Mouse (Mus musculus): Measurements from ENCODE around the gene Pald1. TPM values are rescaled to one million over a fixed set of nuclear protein-coding genes. Genes with fewer than 3 reads are reported as not detected.

The Pald1 gene
- polyA plus RNA-seq, 1 experiment from 2014 or later = 36.0 TPM

DNA sequence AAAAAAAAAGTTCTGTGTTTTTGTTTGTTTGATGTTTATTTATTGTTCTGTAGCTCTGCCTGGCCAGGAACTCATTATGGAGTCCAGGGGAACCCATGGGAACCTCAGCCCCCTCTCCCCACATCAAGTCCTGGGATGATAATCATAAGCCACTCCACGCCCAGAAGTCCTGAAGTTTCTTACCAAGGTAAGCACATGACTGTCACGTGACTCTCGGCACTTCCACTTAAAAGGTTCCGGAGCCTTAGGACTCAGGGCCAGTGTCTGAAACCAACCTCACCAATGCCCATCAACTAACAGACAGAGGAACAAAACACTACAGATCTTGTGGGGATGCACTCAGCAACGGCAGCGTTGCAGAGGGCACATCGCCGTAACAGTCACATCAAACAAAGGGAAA, 23.9 kb downstream of the Pald1 start:
- Histone ChIP-seq H3K9me3 (peaks cover 7% of the 10 kb centered on the region; the same call in 1 of the 2 replicates), H3K4me1 (peaks cover 20% of the 10 kb centered on the region), H3K36me3 (replicated peaks) (peaks cover 28% of the 10 kb centered on the region), H3K27ac (no peak overlapping the region), H3K4me3 (no peak overlapping the region), H3K27me3 (ENCODE audit: poor library complexity, severe bottlenecking) (no peaks in the 10 kb centered on the region)
- WGBS = 79% methylated on average over 8 of the region's 8 CpGs
- no peak for DNase-seq (ENCODE audit: extremely low spot score, low spot score)

DNA sequence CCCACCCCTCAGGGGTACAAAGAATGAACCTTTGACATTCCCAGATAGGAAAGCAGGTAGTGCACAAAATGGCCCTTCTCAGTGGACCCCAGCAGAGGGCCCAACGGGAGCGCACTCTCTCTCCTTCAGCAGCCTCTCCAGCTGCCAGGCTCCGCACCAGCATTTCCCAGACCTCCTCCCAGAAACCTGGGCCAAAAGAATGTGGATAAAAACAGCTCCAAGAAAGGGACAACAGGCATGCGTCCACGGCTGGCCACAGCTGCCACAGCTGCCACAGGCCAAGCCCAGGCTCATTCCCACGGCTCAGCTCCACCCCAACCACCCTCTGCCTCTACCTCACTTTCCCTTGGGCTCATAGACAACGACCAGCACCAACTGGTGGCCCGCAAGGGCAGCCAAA, 25.7 kb downstream of the Pald1 start:
- H3K36me3 ChIP-seq (replicated peaks) = peaks cover 39% of the 10 kb centered on the region
- H3K9me3 ChIP-seq = peaks cover 7% of the 10 kb centered on the region; the same call in 1 of the 2 replicates
- no peaks in the 10 kb centered on the region for H3K27me3 ChIP-seq (ENCODE audit: poor library complexity, severe bottlenecking)
- peaks cover 14% of the 10 kb centered on the region for H3K4me1 ChIP-seq
- peak overlapping the region; percentile 61 for H3K27ac ChIP-seq
- no peak for DNase-seq (ENCODE audit: extremely low spot score, low spot score)
- no peak overlapping the region for H3K4me3 ChIP-seq
- WGBS = 79% methylated on average over 8 of the region's 8 CpGs

DNA sequence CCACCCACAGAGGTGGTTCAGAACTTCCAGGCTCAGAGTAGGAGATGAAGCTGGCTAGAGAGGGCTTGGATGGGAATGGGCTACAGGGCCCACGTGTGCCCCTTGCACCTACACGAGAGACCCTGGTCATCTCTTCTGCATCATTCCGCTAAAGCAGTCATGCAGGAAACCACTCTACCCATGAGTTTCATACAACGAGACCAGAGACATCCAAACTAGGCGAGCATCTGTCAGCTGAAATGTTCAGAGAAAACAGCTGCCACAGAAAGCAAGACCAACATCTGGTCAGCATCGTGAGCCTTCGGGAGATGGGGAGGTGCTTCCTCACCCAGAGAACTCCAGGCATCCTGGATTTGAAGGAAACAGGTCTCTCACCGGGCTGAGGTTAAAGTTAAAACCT, 26.8 kb downstream of the Pald1 start:
- H3K9me3 ChIP-seq = peaks cover 7% of the 10 kb centered on the region; the same call in 1 of the 2 replicates
- H3K4me1 ChIP-seq = peaks cover 13% of the 10 kb centered on the region
- H3K36me3 ChIP-seq (replicated peaks) = peaks cover 50% of the 10 kb centered on the region
- H3K27me3 ChIP-seq (ENCODE audit: poor library complexity, severe bottlenecking) = no peaks in the 10 kb centered on the region
- H3K27ac ChIP-seq = no peak overlapping the region
- no peak overlapping the region for H3K4me3 ChIP-seq
- no peak for DNase-seq (ENCODE audit: extremely low spot score, low spot score)
- 94% methylated on average over 8 of the region's 8 CpGs for WGBS

DNA sequence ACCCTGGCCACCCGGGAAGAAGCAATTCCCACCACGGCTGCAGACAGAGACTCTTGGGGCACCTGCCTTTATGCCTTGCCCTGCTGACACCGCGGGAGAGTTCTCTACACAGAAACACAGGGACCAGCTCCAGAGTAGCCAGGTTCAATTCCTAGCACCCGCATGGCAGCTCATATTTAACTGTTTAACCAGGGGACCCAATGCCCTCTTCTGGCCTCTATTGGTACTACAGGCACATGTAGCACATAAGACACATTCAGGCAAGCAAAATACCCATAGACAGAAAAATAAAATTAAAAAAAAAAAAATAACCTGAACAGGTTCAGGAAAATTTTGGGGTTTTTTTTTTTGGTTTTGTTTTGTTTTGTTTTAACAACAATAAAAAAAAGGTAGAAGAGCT, 27.2 kb downstream of the Pald1 start:
- Histone ChIP-seq H3K27me3 (ENCODE audit: poor library complexity, severe bottlenecking) (no peaks in the 10 kb centered on the region), H3K36me3 (replicated peaks) (peaks cover 55% of the 10 kb centered on the region), H3K27ac (no peak overlapping the region), H3K4me3 (no peak overlapping the region), H3K4me1 (peaks cover 13% of the 10 kb centered on the region), H3K9me3 (peaks cover 6% of the 10 kb centered on the region; the same call in 1 of the 2 replicates)
- no peak for DNase-seq (ENCODE audit: extremely low spot score, low spot score)
- WGBS = 95% methylated on average over 5 of the region's 5 CpGs

DNA sequence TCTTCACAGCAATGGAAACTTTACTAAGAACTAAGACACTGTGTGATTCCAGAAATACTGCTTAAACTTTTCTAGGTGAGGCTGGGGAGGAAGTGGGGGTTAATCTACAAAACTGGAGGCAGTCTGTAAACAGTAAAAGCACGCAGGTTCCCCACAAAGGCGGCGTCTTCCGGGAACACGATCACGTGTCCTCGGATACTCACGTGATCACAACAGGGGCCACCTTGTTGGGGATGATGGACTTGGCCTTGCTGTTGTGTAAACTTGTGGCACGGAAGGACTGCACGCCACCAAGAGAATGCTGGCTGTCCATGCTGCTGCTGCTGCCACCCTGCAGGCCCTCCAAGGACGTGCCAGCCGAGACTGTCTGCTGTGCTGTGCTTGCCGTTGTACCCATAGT, 27.7 kb downstream of the Pald1 start:
- Histone ChIP-seq H3K36me3 (replicated peaks) (peaks cover 55% of the 10 kb centered on the region), H3K9me3 (peaks cover 2% of the 10 kb centered on the region; the same call in 1 of the 2 replicates), H3K27me3 (ENCODE audit: poor library complexity, severe bottlenecking) (no peaks in the 10 kb centered on the region), H3K27ac (no peak overlapping the region), H3K4me3 (no peak overlapping the region), H3K4me1 (peaks cover 13% of the 10 kb centered on the region)
- 97% methylated on average over 13 of the region's 13 CpGs for WGBS
- DNase-seq (ENCODE audit: extremely low spot score, low spot score) = no peak

DNA sequence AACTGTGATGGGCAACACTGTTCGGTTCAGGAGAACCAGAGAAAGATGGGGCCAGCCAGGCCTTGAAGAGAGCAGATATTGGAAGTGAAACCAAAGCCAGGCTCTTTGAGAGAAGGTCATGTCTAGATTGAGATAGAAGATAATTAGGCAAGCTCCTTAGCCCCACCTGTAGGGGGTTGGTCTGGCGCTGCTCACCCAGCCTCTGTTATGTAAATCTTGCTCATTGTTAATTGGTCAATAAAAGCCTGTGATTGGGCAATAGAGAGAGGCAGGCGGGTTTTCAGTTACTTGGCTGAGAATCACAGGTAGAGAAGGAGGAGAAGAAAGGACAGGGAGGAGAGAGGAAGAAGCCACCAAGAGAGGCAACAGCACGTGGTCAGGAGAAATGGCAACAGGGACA, 32.1 kb downstream of the Pald1 start:
- H3K27ac ChIP-seq = no peak overlapping the region
- no peak overlapping the region for H3K4me3 ChIP-seq
- 66% methylated on average over 4 of the region's 4 CpGs for WGBS
- peaks cover 12% of the 10 kb centered on the region; the same call in 1 of the 2 replicates for H3K4me1 ChIP-seq
- H3K36me3 ChIP-seq (replicated peaks) = peaks cover 89% of the 10 kb centered on the region
- peaks cover 8% of the 10 kb centered on the region; the same call in 1 of the 2 replicates for H3K9me3 ChIP-seq
- DNase-seq (ENCODE audit: extremely low spot score, low spot score) = no peak
- no peaks in the 10 kb centered on the region for H3K27me3 ChIP-seq (ENCODE audit: poor library complexity, severe bottlenecking)

DNA sequence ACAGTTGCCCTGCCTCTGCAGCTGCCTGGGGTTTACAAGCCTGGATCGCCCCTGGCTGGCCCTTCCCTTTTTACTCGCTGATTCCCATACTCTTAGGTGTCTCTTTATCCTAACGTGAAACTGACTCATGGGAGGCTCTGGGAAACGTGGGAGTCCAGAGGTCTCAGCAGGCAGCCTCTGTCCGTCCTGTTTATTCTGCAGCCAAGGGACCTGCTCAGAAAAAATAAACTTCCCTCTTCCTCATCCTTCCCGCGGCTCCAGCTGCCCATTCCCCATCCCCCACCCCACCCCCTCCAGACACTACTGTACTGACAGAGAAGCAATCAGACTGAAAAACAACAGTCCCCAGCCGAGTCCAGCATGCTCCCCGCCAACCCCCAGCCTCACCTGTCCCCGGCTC, 37.0 kb downstream of the Pald1 start:
- Histone ChIP-seq H3K4me3 (no peak overlapping the region), H3K4me1 (peaks cover 32% of the 10 kb centered on the region), H3K27ac (no peak overlapping the region), H3K36me3 (replicated peaks) (peaks cover 70% of the 10 kb centered on the region), H3K27me3 (ENCODE audit: poor library complexity, severe bottlenecking) (no peaks in the 10 kb centered on the region), H3K9me3 (peaks cover 8% of the 10 kb centered on the region; the same call in 1 of the 2 replicates)
- WGBS = 43% methylated on average over 10 of the region's 10 CpGs
- DNase-seq (ENCODE audit: extremely low spot score, low spot score) = no peak

DNA sequence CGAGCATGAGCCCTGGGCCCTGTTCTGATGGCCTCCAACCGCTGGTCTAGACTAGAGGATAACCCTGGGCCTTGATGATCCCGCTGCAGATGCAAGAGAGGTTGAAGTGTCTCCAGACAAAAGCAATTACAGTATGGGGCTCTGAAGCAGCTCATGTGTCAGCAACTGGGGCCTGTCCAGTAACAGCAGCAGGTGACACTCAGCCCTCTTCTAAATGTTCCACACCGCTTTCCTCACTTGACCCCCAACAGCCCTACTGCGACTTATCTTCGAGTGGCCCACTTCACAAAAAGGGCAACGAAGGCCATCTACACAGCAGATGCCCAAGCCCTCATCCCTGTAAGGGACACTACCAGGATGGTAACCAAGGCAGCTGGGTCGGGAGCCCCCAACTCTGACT, 38.2 kb downstream of the Pald1 start:
- Histone ChIP-seq H3K4me3 (no peak overlapping the region), H3K36me3 (replicated peaks) (peaks cover 60% of the 10 kb centered on the region), H3K27me3 (ENCODE audit: poor library complexity, severe bottlenecking) (no peaks in the 10 kb centered on the region), H3K9me3 (peaks cover 8% of the 10 kb centered on the region; the same call in 1 of the 2 replicates), H3K27ac (no peak overlapping the region), H3K4me1 (peaks cover 35% of the 10 kb centered on the region)
- DNase-seq (ENCODE audit: extremely low spot score, low spot score) = no peak
- WGBS = 83% methylated on average over 8 of the region's 8 CpGs

DNA sequence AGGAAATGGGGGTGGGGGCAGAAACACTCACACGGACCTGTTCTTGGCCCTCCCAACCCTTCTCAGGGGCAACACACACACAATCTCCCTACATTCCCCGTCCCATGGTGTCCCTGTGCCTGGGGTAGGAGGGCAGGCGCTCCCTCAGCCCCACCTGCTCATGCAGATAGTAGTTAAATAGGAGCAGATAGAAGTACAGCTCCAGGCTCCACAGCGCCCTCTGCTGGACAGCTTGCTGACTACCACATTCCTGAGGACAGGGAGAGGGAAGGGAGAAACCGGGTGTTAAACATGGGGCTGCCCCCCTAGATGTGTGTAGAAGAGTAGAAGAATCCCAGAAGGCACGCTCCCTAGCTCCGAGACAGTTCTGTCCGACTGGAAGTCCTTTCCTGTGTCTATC, 39.4 kb downstream of the Pald1 start:
- Histone ChIP-seq H3K27ac (no peak overlapping the region), H3K4me3 (no peak overlapping the region), H3K4me1 (peaks cover 36% of the 10 kb centered on the region), H3K27me3 (ENCODE audit: poor library complexity, severe bottlenecking) (no peaks in the 10 kb centered on the region), H3K36me3 (replicated peaks) (peaks cover 53% of the 10 kb centered on the region), H3K9me3 (no peaks in the 10 kb centered on the region)
- 52% methylated on average over 8 of the region's 8 CpGs for WGBS
- peak; percentile 63 for DNase-seq (ENCODE audit: extremely low spot score, low spot score)

DNA sequence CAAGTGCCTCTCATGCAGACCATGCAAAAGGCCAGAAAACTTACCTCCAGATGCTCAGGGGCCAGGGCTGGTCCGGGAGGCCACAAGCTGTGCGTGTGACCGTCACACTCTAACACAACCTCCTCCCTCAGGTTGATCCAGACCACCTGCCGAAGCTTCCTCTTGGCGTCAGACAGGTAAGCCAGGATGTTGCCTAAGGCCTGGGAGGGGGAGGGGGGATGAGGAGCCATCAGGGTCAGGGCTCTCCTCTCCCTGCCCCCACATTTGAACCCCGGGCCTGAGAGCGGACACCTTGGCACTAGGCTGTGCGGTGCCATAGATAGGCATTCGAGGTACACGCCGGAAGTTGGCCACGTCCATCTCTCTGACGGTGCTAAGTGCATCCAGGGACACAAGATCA, 40.6 kb downstream of the Pald1 start:
- H3K27ac ChIP-seq = no peak overlapping the region
- H3K9me3 ChIP-seq = no peaks in the 10 kb centered on the region
- no peak for DNase-seq (ENCODE audit: extremely low spot score, low spot score)
- no peaks in the 10 kb centered on the region for H3K27me3 ChIP-seq (ENCODE audit: poor library complexity, severe bottlenecking)
- H3K4me3 ChIP-seq = no peak overlapping the region
- H3K4me1 ChIP-seq = peaks cover 36% of the 10 kb centered on the region
- peaks cover 48% of the 10 kb centered on the region for H3K36me3 ChIP-seq (replicated peaks)
- WGBS = 93% methylated on average over 13 of the region's 13 CpGs

DNA sequence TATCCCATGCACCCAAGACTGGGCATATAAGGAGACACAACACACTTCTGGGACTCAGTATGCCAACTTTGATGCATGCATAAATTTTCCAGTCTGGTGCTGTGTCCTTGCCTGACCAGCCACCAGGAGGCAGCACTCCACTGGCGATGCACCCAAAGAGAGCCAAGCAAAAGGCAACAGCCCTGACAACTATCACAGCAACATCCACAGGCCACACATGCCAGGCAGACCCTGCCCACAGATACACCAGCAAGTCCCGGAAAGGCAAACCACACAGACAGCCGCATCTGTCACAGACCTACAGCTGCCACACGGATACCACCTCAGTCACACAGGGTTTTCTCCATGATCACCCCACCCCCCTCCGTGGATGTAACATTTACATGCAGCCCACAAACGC, 41.8 kb downstream of the Pald1 start:
- H3K27ac ChIP-seq = no peak overlapping the region
- peaks cover 39% of the 10 kb centered on the region for H3K36me3 ChIP-seq (replicated peaks)
- 73% methylated on average over 6 of the region's 6 CpGs for WGBS

DNA sequence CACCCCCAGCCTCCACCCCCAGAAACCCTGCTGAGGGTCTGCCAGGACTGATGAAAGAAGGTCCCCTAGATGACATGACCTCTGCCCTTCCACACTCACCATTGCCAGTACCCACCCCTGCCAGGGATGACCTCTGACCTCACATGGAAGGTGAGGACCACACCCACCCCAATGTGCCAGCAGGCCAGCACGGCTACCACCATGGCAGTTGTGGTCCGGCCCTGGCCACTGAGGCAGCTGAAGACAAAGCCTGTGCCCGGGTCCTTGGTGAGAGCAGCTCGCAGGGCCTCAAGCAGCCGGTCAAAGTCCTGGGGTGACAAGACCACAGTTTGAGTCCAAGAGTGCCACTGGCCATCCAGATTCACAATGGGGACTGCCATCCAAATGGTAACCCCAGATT, 42.3 kb downstream of the Pald1 start:
- DNase-seq (ENCODE audit: extremely low spot score, low spot score) = no peak
- no peaks in the 10 kb centered on the region for H3K9me3 ChIP-seq
- H3K4me1 ChIP-seq = peaks cover 23% of the 10 kb centered on the region
- no peak overlapping the region for H3K27ac ChIP-seq
- 95% methylated on average over 5 of the region's 5 CpGs for WGBS
- peaks cover 39% of the 10 kb centered on the region for H3K36me3 ChIP-seq (replicated peaks)
- H3K27me3 ChIP-seq (ENCODE audit: poor library complexity, severe bottlenecking) = no peaks in the 10 kb centered on the region
- H3K4me3 ChIP-seq = no peak overlapping the region

More for the DNA sequence above, 41.8 kb downstream of the Pald1 start:
- no peak overlapping the region for H3K4me3 ChIP-seq
- DNase-seq (ENCODE audit: extremely low spot score, low spot score) = peak; percentile 53
- H3K9me3 ChIP-seq = no peaks in the 10 kb centered on the region
- peaks cover 28% of the 10 kb centered on the region for H3K4me1 ChIP-seq
- no peaks in the 10 kb centered on the region for H3K27me3 ChIP-seq (ENCODE audit: poor library complexity, severe bottlenecking)

DNA sequence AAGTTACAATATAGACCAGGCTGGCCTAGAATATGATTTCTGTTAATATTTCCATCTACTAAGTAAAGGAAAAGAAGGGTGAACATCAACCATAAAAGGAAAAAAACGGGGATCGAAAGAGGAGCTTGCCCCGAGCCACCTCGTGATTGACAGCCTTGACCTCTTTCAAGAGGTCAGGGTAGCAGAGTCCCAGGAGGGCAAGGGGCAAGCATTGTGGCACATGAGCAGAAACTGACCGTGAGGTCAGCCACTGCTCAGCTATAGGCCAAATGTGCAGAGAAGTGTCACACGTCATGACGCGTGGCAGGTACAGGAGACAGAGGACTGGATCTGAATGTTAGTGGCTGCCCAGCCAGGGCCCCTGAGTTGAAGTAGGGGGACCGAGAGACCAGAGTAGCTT, 43.1 kb downstream of the Pald1 start:
- DNase-seq (ENCODE audit: extremely low spot score, low spot score) = no peak
- Histone ChIP-seq H3K4me1 (peaks cover 24% of the 10 kb centered on the region), H3K9me3 (no peaks in the 10 kb centered on the region), H3K36me3 (replicated peaks) (peaks cover 37% of the 10 kb centered on the region), H3K27ac (no peak overlapping the region), H3K27me3 (ENCODE audit: poor library complexity, severe bottlenecking) (no peaks in the 10 kb centered on the region), H3K4me3 (no peak overlapping the region)
- WGBS = 78% methylated on average over 9 of the region's 9 CpGs

DNA sequence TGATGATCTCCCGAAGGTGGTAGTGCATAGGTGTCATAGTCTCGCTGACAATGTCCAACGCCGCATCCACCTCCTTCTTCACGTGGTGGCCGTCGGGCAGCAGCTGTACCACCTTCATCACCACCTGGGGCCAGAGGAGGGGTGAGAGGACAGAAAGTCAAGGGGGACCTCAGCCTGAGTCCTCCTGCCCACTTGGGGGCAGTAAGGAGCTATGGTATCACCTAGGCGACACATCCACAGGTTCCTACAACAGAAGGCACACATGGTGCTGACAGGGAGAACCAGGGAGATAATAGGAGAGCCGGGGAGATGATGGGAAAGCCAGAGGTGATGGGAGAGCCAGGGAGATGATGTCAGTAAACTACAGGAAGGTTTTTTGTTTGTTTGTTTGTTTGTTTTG, 44.1 kb downstream of the Pald1 start:
- 88% methylated on average over 9 of the region's 9 CpGs for WGBS

More for the DNA sequence above, 44.1 kb downstream of the Pald1 start:
- DNase-seq (ENCODE audit: extremely low spot score, low spot score) = no peak
- peaks cover 18% of the 10 kb centered on the region; the same call in 1 of the 2 replicates for H3K4me1 ChIP-seq
- H3K27me3 ChIP-seq (ENCODE audit: poor library complexity, severe bottlenecking) = no peaks in the 10 kb centered on the region
- H3K36me3 ChIP-seq (replicated peaks) = peaks cover 33% of the 10 kb centered on the region
- no peaks in the 10 kb centered on the region for H3K9me3 ChIP-seq
- no peak overlapping the region for H3K4me3 ChIP-seq
- no peak overlapping the region for H3K27ac ChIP-seq

Measured in forebrain, embryonic 10.5 days (tissue).